10 mouse cellular contexts compared by ENCODE assay signal in genomic region chr9:66503879-66504411, GRCm38 (mm10). TPM values are rescaled to one million over a fixed set of nuclear protein-coding genes. Genes with fewer than 3 reads are reported as not detected.
A peak's percentile ranks its signal among the peaks of the same experiment; 100 is the strongest.
DNase-seq lines count a peak whose midpoint lies in the region; ATAC-seq and TF ChIP-seq lines count a peak whose summit lies in the region.
"Had no signal": no experiment of that assay in that cellular context is flagged by ENCODE, and none has a peak within 500 bp of the region (broad histone marks: within the 10 kb centered on the region; RNA-seq: fewer than 3 reads in every experiment).

No protein-coding gene starts in this region.

- no peak for TF ChIP-seq EP300 in ES-Bruce4 (IDR thresholded peaks at IDR 0.05; ENCODE audit: insufficient read depth, low read depth, low read length)

- no peak overlapping the region for H3K9ac ChIP-seq in heart, embryonic 16.5 days (ENCODE audit: low read length)
- H3K9ac ChIP-seq in ES-Bruce4 (ENCODE audit: low read depth, poor library complexity, severe bottlenecking) = no peak overlapping the region
- H3K9ac ChIP-seq in midbrain, embryonic 16.5 days (ENCODE audit: low read depth, low read length) = no peak overlapping the region

- H3K36me3 ChIP-seq in heart, embryonic 16.5 days (ENCODE audit: control insufficient read depth, insufficient read depth) = peaks cover 23% of the 10 kb centered on the region
- peaks cover 5% of the 10 kb centered on the region; the same call in 1 of the 2 replicates for H3K36me3 ChIP-seq in ES-Bruce4 (ENCODE audit: control insufficient read depth, insufficient read depth, low read length, poor library complexity, severe bottlenecking)
- H3K36me3 ChIP-seq in midbrain, embryonic 16.5 days (ENCODE audit: control insufficient read depth, insufficient read depth, low read length) = peaks cover 39% of the 10 kb centered on the region

- H3K27ac ChIP-seq in heart, embryonic 16.5 days (ENCODE audit: low read length) = 0 out of 2 replicates have a peak overlapping the region, but pooled peaks have one; percentile 29
- no peak overlapping the region for H3K27ac ChIP-seq in ES-Bruce4 (ENCODE audit: insufficient read depth, low read length)
- no peak overlapping the region for H3K27ac ChIP-seq in midbrain, embryonic 16.5 days (ENCODE audit: low read length)

- no peak for ATAC-seq in heart, embryonic 16.5 days (replicated peaks; ENCODE audit: extremely low read depth, insufficient read depth, low FRiP score)
- peak; percentile 40 for ATAC-seq in granulocyte monocyte progenitor cell, adult 5-6 weeks (replicated peaks; ENCODE audit: poor library complexity, severe bottlenecking)
- no peak for ATAC-seq in midbrain, embryonic 16.5 days

- TF ChIP-seq POLR2A in ES-Bruce4 (IDR thresholded peaks at IDR 0.05; ENCODE audit: insufficient read depth, low read length) = no peak

- H3K4me2 ChIP-seq in heart, embryonic 16.5 days (ENCODE audit: low read depth, low read length) = no peak overlapping the region
- no peak overlapping the region for H3K4me2 ChIP-seq in midbrain, embryonic 16.5 days (ENCODE audit: low read length)

- H3K4me3 ChIP-seq in heart, embryonic 16.5 days (ENCODE audit: low read length) = no peak overlapping the region
- H3K4me3 ChIP-seq in ES-Bruce4 (ENCODE audit: low read depth, low read length) = no peak overlapping the region
- H3K4me3 ChIP-seq in midbrain, embryonic 16.5 days (ENCODE audit: low read depth, low read length) = no peak overlapping the region

- H3K4me1 ChIP-seq in heart, embryonic 16.5 days (ENCODE audit: control insufficient read depth, insufficient read depth, low read length) = no peaks in the 10 kb centered on the region
- no peaks in the 10 kb centered on the region for H3K4me1 ChIP-seq in ES-Bruce4 (ENCODE audit: control insufficient read depth, insufficient read depth, low read length)
- no peaks in the 10 kb centered on the region for H3K4me1 ChIP-seq in midbrain, embryonic 16.5 days (ENCODE audit: control insufficient read depth, insufficient read depth, low read length)

- H3K27me3 ChIP-seq in heart, embryonic 16.5 days (ENCODE audit: control insufficient read depth, insufficient read depth, low read length) = no peaks in the 10 kb centered on the region
- no peaks in the 10 kb centered on the region for H3K27me3 ChIP-seq in ES-Bruce4 (ENCODE audit: control insufficient read depth, insufficient read depth, low read length, poor library complexity, severe bottlenecking)
- no peaks in the 10 kb centered on the region for H3K27me3 ChIP-seq in midbrain, embryonic 16.5 days (ENCODE audit: control insufficient read depth, insufficient read depth, low read depth, low read length)
- H3K27me3 ChIP-seq: megakaryocyte, embryonic 14.5 days had no signal

- H3K9me3 ChIP-seq in heart, embryonic 16.5 days (replicated peaks; ENCODE audit: control insufficient read depth, low read length) = no peaks in the 10 kb centered on the region
- no peaks in the 10 kb centered on the region for H3K9me3 ChIP-seq in ES-Bruce4 (replicated peaks; ENCODE audit: control insufficient read depth, insufficient read depth, low read length, poor library complexity, severe bottlenecking)
- no peaks in the 10 kb centered on the region for H3K9me3 ChIP-seq in midbrain, embryonic 16.5 days (replicated peaks; ENCODE audit: control insufficient read depth, low read length, poor library complexity, severe bottlenecking)
- H3K9me3 ChIP-seq: megakaryocyte, embryonic 14.5 days had no signal

- WGBS in heart, embryonic 16.5 days = 85% methylated on average over 4 of the region's 4 CpGs
- WGBS in midbrain, embryonic 16.5 days = 80% methylated on average over 4 of the region's 4 CpGs

- peak; percentile 21 for TF ChIP-seq CTCF in ES-Bruce4 (IDR thresholded peaks at IDR 0.05; ENCODE audit: low read depth, low read length)

- DNase-seq in heart, postnatal 4 days = no peak
- peak; percentile 34 to 37 for DNase-seq in spleen, postnatal 14 days (ENCODE audit: low spot score in 2 of 2)
- DNase-seq in lung, postnatal 10 days = no peak
- DNase-seq in kidney, postnatal 25 days = no peak
- DNase-seq: cerebellum, postnatal 36 days had no signal

RNA-seq across cellular contexts. Expression of gene Fbxl22, which starts 10.4 kb away (rescaled TPM):
- 86.1 and 87.5 TPM in 2 replicates for polyA plus RNA-seq in heart, embryonic 16.5 days (2015; fragmentation: Nextera tagmentation; extraction: Ambion mirVana)
- 10 to 100 TPM; 84.3 to 92.5 TPM for total RNA-seq in heart, postnatal 4 days (2021)
- polyA plus RNA-seq in ES-Bruce4 (2011; ENCODE audit: insufficient read depth, insufficient read length, low read depth, missing spikeins) = not detected in 2 replicates
- total RNA-seq in granulocyte monocyte progenitor cell, adult 5-6 weeks (2014; fragmentation: Nextera tagmentation) = 0.60 TPM in 1 of 2 replicates, not detected in the other
- 0.62 and 1.0 TPM in 2 replicates for total RNA-seq in granulocyte monocyte progenitor cell, adult 5-6 weeks (2017)
- polyA plus RNA-seq in midbrain, embryonic 16.5 days (2015; fragmentation: Nextera tagmentation; extraction: Ambion mirVana) = 0.72 and 1.2 TPM in 2 replicates

Comparison
In these comparisons a context has a peak if more than half of its experiments do, and no peak if none do; other contexts are left out.
1. DNase-seq: peak in spleen, postnatal 14 days (2 of 2); none in heart, postnatal 4 days (single experiment), lung, postnatal 10 days (single experiment) and kidney, postnatal 25 days (0 of 2).
2. RNA of gene Fbxl22, which starts 10.4 kb away (polyA plus RNA-seq): 86.1 to 87.5 TPM in heart, embryonic 16.5 days; 0.72 to 1.2 TPM in midbrain, embryonic 16.5 days and not detected in ES-Bruce4; every median in the first group is over 10 times any median in the second.